Mouse (Mus musculus): ENCODE results near the gene Gramd2.

- TF ChIP-seq POLR2A (IDR thresholded peaks at IDR 0.05; ENCODE audit: low read depth, low read length) (no peak), CTCF (IDR thresholded peaks at IDR 0.05; ENCODE audit: borderline replicate concordance, insufficient read depth, low read length) (no peak)
These were observed 60.6 kb downstream of the Gramd2 start for GRCm38 (mm10) chr9:59740593-59740992.

Measured in embryonic fibroblast, embryonic 13.5 days (primary cell).